In genomic region chr2:26459478-26459877, GRCm38 (mm10) we compare ENCODE assay signal across 8 mouse cellular contexts. TPM values are rescaled to one million over a fixed set of nuclear protein-coding genes. Genes with fewer than 3 reads are reported as not detected.
DNase-seq lines count a peak whose midpoint lies in the region; ATAC-seq and TF ChIP-seq lines count a peak whose summit lies in the region.

No protein-coding gene starts in this region.

- H3K4me1 ChIP-seq in heart, embryonic 11.5 days (ENCODE audit: control insufficient read depth, insufficient read depth, low read length), result peaks cover 20% of the 10 kb centered on the region
- H3K4me1 ChIP-seq in ES-E14 (ENCODE audit: control insufficient read depth in 2 of 2, insufficient read depth in 2 of 2, low read length in 2 of 2, poor library complexity in 1 of 2), result peaks cover 18 to 42% of the 10 kb centered on the region in 2 experiments
- H3K4me1 ChIP-seq in hindbrain, embryonic 16.5 days (ENCODE audit: control insufficient read depth, insufficient read depth, low read depth, low read length), result peaks cover 3% of the 10 kb centered on the region; the same call in 1 of the 2 replicates

- H3K9me3 ChIP-seq in heart, embryonic 11.5 days (replicated peaks; ENCODE audit: control insufficient read depth, low read length), result no peaks in the 10 kb centered on the region
- no peaks in the 10 kb centered on the region for H3K9me3 ChIP-seq in ES-E14 (ENCODE audit: control insufficient read depth, insufficient read depth, low read depth, low read length)
- H3K9me3 ChIP-seq in hindbrain, embryonic 16.5 days (ENCODE audit: control insufficient read depth, low read length), result no peaks in the 10 kb centered on the region

- in situ Hi-C loops in ES-E14 (cut with MboI; ENCODE audit: low sequenced_read_pairs in 2 of 2, unreplicated experiment in 2 of 2), result loop anchor here in 1 of 2 experiments (10.0 kb wide), 1 partner anchor 105 kb away; no protein-coding TSS in a partner anchor

- no peak overlapping the region for H3K9ac ChIP-seq in heart, embryonic 11.5 days (ENCODE audit: low read depth, low read length)
- H3K9ac ChIP-seq in ES-E14 (ENCODE audit: insufficient read depth, low read depth, low read length, poor library complexity, severe bottlenecking), result peak overlapping the region; percentile 47
- H3K9ac ChIP-seq in hindbrain, embryonic 16.5 days (ENCODE audit: low read depth, low read length), result no peak overlapping the region

- no peak for DNase-seq in heart, postnatal 14 days
- DNase-seq in ES-E14 (ENCODE audit: low read depth, low spot score), result no peak
- DNase-seq in lung, postnatal 25 days (ENCODE audit: low spot score), result peak; percentile 34
- no peak for DNase-seq in frontal cortex, postnatal 10 days (ENCODE audit: low spot score in 2 of 2)
- DNase-seq in frontal cortex, adult 2 months (ENCODE audit: extremely low spot score in 1 of 2, low spot score in 1 of 2), result no peak
- no peak for DNase-seq in left cerebral cortex, adult 8-10 months (ENCODE audit: low spot score in 2 of 2)

- intact Hi-C loops in heart, postnatal 14 days (cut with DNase I), result no loop called here

- H3K4me2 ChIP-seq in heart, embryonic 11.5 days, result no peak overlapping the region
- no peak overlapping the region for H3K4me2 ChIP-seq in hindbrain, embryonic 16.5 days (ENCODE audit: low read length)

- 35% methylated on average over 6 of the region's 6 CpGs for WGBS in heart, embryonic 11.5 days (ENCODE audit: insufficient replicate concordance)
- WGBS in hindbrain, embryonic 16.5 days, result 38% methylated on average over 5 of the region's 6 CpGs

- H3K27me3 ChIP-seq in heart, embryonic 11.5 days (ENCODE audit: control insufficient read depth, insufficient read depth, low read length), result no peaks in the 10 kb centered on the region
- H3K27me3 ChIP-seq in hindbrain, embryonic 16.5 days (replicated peaks; ENCODE audit: control insufficient read depth, insufficient read depth, low read length), result no peaks in the 10 kb centered on the region

- H3K27ac ChIP-seq in heart, embryonic 11.5 days (ENCODE audit: low read depth, low read length), result no peak overlapping the region
- H3K27ac ChIP-seq in ES-E14 (ENCODE audit: insufficient read depth, low read depth, low read length, poor library complexity, severe bottlenecking), result peak overlapping the region; percentile 63
- no peak overlapping the region for H3K27ac ChIP-seq in hindbrain, embryonic 16.5 days (ENCODE audit: low read depth, low read length)

- H3K4me3 ChIP-seq in heart, embryonic 11.5 days (ENCODE audit: low read depth, low read length), result no peak overlapping the region
- H3K4me3 ChIP-seq in ES-E14 (ENCODE audit: insufficient read depth in 1 of 2, low read depth in 1 of 2, low read length in 2 of 2, poor library complexity in 1 of 2, severe bottlenecking in 1 of 2), result peak overlapping the region; percentile 40 to 54; a peak in 3 of 4 replicates
- no peak overlapping the region for H3K4me3 ChIP-seq in hindbrain, embryonic 16.5 days (ENCODE audit: low read length)

- ATAC-seq in heart, embryonic 11.5 days (replicated peaks; ENCODE audit: insufficient number of reproducible peaks, low FRiP score, low TSS enrichment), result peak; percentile 19; the same call in 1 of the 2 replicates
- ATAC-seq in hindbrain, embryonic 16.5 days, result 0 out of 2 replicates have a peak, but pooled peaks have one; percentile 38

- H3K36me3 ChIP-seq in heart, embryonic 11.5 days (ENCODE audit: control insufficient read depth, insufficient read depth, low read length), result peaks cover 11% of the 10 kb centered on the region
- peaks cover 37% of the 10 kb centered on the region for H3K36me3 ChIP-seq in ES-E14 (ENCODE audit: control insufficient read depth, insufficient read depth, low read length, poor library complexity, severe bottlenecking)
- peaks cover 17% of the 10 kb centered on the region; the same call in 1 of the 2 replicates for H3K36me3 ChIP-seq in hindbrain, embryonic 16.5 days (ENCODE audit: control insufficient read depth, insufficient read depth, low read length)

TF ChIP-seq in ES-E14, 5 proteins besides CTCF, POLR2A, EP300 and RAD21:
- TF ChIP-seq ZC3H11A (IDR thresholded peaks at IDR 0.05; ENCODE audit: borderline replicate concordance, low read depth, low read length) (no peak), ZNF384 (IDR thresholded peaks at IDR 0.05; ENCODE audit: low read depth, low read length) (no peak), MAFK (IDR thresholded peaks at IDR 0.05; ENCODE audit: insufficient read depth, low read depth, low read length) (no peak), HCFC1 (IDR thresholded peaks at IDR 0.05; ENCODE audit: borderline replicate concordance, insufficient read depth, low read length) (no peak), CHD2 (IDR thresholded peaks at IDR 0.05; ENCODE audit: low read depth, low read length) (no peak)

RNA-seq across cellular contexts. Expression of gene Sec16a, which starts 14.5 kb away (rescaled TPM):
- 23.6 and 27.1 TPM in 2 replicates for polyA plus RNA-seq in heart, embryonic 11.5 days (2014; fragmentation: Nextera tagmentation; extraction: Ambion mirVana)
- total RNA-seq in heart, postnatal 14 days (2021), result 10 to 100 TPM; 37.4 to 40.5 TPM
- total RNA-seq in ES-E14 (2012; rRNA removed), result 47.3 and 62.5 TPM in 2 replicates
- polyA plus RNA-seq in hindbrain, embryonic 16.5 days (2015; fragmentation: Nextera tagmentation; extraction: Ambion mirVana), result 15.4 and 19.3 TPM in 2 replicates
- polyA plus RNA-seq in frontal cortex, adult 2 months (2012; rRNA removed), result 30.8 and 36.1 TPM in 2 replicates
- total RNA-seq in left cerebral cortex, adult 8-10 months (2022), result 10 to 100 TPM; 41.2 to 50.9 (median 43.0) TPM

RNA-seq across cellular contexts. Expression of gene Inpp5e, which starts 50.5 kb away (rescaled TPM):
- 14.1 and 14.2 TPM in 2 replicates for polyA plus RNA-seq in heart, embryonic 11.5 days (2014; fragmentation: Nextera tagmentation; extraction: Ambion mirVana)
- 10 to 100 TPM; 15.6 to 15.9 TPM for total RNA-seq in heart, postnatal 14 days (2021)
- total RNA-seq in ES-E14 (2012; rRNA removed), result 10.4 and 13.6 TPM in 2 replicates
- 24.9 and 25.6 TPM in 2 replicates for polyA plus RNA-seq in hindbrain, embryonic 16.5 days (2015; fragmentation: Nextera tagmentation; extraction: Ambion mirVana)
- polyA plus RNA-seq in frontal cortex, adult 2 months (2012; rRNA removed), result 26.6 and 31.6 TPM in 2 replicates
- total RNA-seq in left cerebral cortex, adult 8-10 months (2022), result 10 to 100 TPM; 23.8 to 29.1 (median 25.7) TPM

RNA-seq across cellular contexts. Expression of gene Notch1, which starts 57.0 kb away (rescaled TPM):
- 20.9 and 23.5 TPM in 2 replicates for polyA plus RNA-seq in heart, embryonic 11.5 days (2014; fragmentation: Nextera tagmentation; extraction: Ambion mirVana)
- 10 to 100 TPM; 43.8 to 49.4 TPM for total RNA-seq in heart, postnatal 14 days (2021)
- 34.9 and 77.8 TPM in 2 replicates for total RNA-seq in ES-E14 (2012; rRNA removed)
- polyA plus RNA-seq in hindbrain, embryonic 16.5 days (2015; fragmentation: Nextera tagmentation; extraction: Ambion mirVana), result 13.3 and 15.1 TPM in 2 replicates
- 13.0 and 13.2 TPM in 2 replicates for polyA plus RNA-seq in frontal cortex, adult 2 months (2012; rRNA removed)
- total RNA-seq in left cerebral cortex, adult 8-10 months (2022), result 10 to 100 TPM; 23.3 to 28.8 (median 26.6) TPM

Comparison
In these comparisons a context has a peak if more than half of its experiments do, and no peak if none do; other contexts are left out.
1. H3K4me3 ChIP-seq: peak in ES-E14 (2 of 2); none in heart, embryonic 11.5 days (single experiment) and hindbrain, embryonic 16.5 days (single experiment).